Mouse (Mus musculus) CD8-positive naive resting alpha-beta T cell, adult 2 months (primary cell): ENCODE data around the gene Parva.

Experiments
- DNase-seq, 2 experiments: peaks; one replicate each; pipeline ENCODE4 v3.0.0; 2022; ENCODE audit warnings: low read depth in 2 of 2, low spot score in 2 of 2

Gene Parva

DNA sequence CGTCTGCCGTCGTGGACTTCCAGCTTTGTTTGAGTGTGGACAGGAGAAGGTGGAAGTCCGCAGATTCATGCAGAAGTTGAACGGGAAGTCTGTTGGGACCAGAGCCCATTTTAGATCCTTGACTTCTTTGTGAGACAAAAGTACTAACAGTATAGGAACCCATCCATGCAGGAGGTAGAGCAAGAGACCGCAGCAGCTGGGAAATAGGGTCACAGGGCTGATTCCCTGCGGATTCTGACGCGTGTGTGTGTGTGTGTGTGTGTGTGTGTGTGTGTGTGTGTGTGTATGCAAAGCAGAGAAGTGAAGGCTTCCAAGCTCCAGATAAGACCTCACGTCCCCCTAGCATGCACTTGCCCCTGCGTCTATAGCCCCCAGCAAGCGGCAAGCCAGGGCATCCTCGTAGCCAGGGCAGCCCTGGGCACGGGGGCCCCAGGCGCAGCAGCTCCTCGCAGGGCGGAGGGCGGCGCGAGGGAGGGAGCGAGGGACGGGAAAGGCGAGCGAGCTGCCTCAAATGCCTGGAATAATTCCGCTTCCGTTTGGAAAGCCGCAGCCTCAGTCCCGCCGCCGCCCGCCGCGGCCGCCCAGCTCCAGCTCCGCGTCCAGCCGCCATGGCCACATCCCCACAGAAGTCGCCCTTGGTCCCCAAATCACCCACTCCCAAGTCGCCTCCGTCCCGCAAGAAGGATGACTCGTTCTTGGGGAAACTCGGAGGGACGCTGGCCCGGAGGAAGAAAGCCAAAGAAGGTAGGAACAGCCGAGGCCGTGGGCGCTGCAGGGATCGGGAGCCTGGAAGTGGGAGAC lies at the start of gene Parva:
Gene Parva, plus strand, starts transcription at position 149 of the 801 bp plus-strand sequence.
- no peak for DNase-seq

DNA sequence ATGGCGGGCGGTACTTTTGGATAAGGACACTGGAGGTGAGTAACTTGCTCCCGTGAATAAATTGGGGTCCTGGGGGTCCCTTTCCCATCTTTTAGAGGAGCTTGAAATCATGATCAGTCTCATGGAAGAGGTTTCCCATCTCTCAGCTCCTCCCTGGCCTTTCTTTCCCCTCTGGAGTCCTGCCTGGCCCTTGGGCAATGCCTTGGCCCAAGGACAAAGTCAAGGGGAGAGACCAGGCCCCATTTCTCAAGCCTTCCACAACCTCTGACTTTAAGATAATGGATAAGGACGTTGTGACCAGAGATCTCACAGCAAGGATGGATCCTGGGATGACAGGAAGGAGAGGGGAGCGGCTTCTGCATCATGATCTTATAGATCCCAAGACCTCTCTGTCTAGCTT lies 49.2 kb upstream of the Parva start:
- no peak for DNase-seq

DNA sequence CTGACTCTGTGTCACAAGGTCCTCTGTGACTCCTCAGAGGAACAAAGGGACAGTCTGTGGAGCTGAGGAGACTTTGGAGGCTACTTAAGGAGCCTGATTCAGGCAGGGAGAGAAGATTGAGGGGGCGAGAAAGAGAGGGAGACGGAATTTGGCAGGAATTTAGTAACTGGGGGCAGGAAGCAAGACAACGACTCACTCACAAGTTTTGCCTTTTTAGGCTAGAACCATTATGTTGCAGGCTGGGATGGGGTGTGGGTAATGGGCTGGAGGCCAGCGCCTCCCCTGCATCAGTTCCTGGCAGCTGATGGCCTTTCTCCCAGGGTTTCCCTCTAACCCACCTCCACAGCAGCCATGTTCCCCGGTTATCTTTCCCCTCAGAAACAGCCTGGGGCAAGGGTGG lies 48.8 kb upstream of the Parva start:
- DNase-seq, result no peak

DNA sequence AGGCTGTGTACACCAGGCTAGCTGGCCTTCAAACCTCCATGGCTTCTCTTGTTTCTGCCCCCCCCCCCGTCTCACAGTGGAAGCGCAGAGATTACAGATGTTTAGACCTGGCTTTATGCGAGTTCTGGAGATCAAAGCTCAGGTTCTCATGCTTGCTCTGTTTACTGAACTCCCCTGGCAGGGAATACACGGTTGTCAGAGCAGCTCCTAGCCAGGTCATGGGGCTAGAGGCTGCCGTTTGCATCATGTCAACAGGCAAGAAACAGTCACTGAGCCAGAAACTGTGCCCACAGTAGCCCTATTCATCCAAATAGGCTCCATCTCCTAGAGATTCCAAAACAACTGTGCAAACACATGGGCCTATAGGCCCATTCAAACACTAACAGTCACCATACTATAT lies 40.8 kb upstream of the Parva start:
- DNase-seq, result no peak

DNA sequence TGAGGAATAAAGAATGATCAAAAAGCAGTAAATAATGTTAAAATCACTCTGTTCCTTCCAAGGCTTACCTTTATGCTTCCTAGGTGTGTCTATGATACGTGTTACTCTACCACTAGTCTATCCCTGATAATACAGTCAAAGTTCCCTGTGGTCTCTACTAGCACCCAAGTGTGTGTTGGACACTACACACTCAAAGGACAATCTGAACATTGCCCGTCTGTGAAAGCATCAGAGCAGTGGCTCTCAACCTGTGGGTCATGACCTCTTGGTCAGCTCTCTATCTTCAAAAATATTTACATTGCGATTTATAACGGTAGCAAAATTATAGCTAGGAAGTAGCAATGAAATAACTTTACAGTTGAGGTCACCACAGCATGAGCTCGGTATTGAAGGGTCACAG lies 39.4 kb upstream of the Parva start:
- DNase-seq, result no peak

DNA sequence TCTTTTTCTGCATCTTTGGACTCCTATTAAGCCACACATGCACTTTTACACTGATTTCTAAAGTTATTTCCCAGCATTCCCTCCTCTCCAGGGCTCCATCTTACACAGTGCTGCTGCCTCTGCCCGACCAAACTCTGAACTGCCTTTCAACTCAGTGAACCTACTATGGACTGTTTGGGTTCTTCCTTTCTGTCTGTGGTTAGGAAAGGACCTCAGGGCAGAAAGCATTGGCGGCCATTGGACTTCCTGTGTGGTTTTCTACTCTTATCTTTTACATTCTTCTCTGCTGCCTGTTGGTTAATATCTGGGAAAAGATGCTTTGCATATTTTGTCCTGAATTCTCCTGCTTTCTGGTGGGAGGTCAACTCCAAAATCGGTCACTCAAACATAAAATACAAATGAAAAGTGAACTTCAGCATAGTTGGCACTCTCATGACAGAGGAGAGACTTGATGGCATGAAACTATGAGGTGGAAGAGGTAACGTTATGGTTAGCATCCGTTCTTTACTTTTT lies 38.9 kb upstream of the Parva start:
- no peak for DNase-seq

DNA sequence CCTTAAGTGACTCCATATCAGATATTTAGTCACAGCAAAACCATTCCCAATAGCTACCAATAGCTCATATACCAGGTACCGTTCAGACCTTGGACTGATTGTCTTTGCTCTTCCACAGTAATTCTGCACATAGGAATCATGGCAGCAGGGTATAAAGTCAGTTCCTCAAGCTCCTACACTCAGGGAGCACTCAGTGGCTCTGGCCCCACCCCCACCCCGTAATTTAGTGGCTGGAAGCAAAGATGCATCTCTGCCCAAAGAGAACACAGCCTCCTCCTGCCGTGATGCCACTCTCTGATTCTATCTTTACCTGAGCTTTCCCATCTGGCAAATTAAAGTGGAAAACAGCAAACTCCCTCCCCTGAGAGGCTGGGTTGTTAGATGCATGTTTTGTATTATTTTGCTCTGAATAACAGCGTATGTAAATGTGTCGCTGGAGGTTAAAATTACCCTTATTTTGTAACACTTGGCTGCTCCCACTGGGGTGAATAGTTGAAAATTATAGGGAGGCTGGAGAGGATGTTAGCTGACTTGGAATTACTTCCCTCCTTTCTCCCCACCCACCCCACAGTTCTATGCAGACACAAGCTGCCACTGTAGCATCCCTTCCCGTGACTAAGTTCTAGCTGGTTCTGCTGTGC lies 37.6 kb upstream of the Parva start:
- DNase-seq, result no peak

DNA sequence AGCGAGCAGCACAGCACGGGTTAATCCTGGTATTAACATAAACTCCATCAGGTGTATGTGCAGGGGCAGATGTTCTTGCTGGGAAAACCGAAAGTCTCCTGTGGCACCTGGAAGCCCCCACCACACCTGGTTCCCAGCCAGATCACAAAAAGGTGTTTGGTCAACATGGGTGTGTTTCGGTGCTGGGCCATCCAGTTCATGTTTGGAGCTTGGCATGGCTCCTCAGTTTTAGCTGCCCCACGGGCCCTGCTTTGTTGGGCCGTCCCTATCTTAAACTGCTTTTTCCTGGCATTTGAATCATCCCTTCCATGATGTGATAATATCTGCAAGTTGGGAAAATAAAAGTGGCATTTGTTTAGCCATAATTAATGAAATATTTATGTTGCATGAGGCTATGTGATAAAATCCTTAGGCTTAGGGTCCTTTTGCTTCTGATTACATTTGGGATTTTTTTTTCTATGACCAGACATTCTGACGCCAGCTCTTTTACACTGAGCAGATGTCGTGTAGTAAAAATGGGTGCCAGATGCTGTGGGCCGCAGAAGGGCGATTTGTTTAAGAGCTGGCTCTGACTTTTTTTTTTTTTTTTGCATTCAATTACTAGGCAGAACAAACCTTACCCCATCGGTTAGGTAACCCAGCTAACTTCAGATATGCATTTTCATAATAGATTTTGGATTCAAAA lies 36.9 kb upstream of the Parva start:
- DNase-seq, result no peak

DNA sequence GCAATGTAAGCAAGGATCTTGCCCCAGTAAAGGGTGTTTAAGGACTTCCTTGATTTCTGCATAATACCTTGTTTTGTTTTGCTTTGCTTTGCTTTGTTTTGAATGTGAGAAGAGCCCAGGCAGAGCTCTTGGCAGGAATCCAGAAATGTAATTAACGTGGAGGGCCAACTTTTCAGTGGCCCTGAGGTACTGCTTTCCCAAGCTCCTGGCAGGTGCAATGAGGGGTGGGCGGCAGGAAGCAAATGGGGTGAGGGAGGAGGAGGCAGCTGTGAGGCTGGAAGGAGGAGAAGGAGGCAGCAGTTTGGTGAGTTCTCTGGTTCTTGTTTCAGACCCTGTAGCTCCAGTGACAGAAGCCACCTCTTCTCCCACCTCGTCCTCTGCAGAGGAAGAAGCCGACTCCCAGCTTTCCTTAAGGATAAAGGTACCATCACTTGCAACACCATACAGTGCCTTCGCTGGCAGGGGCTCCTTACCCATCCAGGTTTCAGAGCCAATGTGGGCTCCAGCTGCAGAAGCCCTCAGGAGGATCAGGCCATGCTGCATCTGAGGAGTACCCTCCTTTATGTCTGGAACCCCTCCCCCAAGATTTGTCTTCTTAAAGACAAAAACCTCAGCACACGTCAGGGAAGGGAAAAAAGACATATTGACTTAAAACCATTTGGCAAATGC lies 36.2 kb upstream of the Parva start:
- no peak for DNase-seq

DNA sequence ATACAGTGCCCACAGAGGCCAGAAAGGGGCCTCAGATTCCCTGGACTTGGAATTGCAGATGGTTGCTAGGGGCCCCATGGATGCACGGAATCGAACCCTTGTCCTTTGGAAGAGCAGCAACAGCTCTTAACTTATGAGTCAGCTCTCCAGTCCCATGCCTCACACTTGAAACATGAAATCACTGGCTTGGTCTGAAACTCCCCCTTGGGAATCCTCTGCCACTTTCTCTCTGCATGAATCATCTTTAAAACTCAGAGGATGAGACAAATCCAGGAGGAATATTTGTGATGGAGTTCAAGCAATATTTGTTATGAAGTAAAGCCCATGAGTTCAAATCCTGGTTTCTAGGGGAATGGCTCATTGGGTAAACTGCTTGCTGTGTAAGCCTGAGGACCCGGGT lies 29.5 kb upstream of the Parva start:
- no peak for DNase-seq

DNA sequence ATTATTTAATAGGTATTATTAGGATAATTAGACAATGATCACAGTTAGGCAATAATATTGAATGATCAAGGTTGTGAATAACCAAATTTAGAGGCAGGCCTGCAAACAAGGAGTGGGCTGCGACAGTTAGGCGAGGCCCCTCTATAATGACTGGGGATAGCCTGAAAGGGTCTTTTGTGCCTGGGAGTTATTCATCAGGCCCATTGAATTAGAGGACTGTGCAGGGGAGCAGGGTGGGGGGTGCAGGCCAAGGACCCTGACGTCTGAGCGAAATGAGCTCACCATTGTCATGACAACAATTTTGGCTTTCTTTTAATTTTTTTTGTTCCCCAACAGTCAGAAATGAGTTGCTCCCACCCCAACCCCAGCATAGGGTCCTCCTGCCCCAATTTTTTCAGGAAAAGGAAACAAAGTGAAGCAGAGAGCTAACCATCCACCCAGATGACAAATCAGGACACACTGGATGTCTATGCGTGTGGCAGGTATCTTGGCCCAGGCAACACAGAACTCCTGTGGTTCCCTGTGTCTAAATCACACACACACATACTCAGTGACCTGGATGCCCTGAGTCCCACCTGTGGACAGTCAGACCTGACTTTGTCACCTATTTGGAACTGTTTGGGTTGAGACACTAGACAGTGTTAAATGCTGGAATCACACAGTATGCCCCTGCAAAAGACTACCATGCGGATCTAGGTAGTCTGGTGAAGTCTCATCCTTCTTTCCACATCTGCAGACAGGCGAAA lies 27.7 kb upstream of the Parva start:
- no peak for DNase-seq

DNA sequence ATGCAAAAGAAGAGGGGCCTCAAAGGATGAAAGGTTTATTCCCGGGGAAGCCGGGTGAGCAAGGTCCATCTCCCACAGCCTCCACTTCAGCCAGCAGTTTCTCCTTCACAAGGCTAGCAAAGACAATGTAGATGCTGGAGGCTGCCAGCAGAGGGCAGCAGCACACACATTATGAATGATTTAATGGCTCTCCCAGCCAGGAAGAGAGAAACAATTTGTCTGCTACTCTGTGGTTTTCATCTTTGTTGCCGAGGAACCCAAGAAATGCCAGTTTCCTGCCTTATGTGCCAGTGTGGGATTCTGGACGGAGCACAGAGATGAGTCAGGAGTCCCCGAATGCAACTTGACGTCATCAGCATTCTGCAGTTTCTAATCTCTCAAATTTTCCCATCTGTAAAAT lies 27.1 kb upstream of the Parva start:
- DNase-seq, result peak in 1 of 2 experiments; percentile 2

DNA sequence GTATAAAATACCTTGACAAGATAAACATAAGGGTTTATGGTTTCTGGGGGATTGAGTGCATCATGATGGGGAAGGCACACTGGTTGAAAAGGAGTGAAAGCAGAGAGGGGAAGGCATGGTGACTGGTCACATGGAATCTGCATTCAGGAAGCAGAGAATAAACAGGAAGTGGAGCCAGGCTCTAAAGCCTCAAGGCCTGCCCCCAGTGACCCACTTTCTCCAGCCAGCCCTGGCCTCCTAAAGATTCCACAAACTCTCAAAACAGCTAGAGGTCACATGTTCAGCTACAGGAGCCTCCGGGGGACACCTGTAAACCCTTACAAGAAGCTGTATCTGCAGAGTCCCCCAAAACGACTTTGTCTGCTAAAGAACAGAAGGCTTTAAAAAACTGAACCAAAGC lies 22.2 kb upstream of the Parva start:
- no peak for DNase-seq

DNA sequence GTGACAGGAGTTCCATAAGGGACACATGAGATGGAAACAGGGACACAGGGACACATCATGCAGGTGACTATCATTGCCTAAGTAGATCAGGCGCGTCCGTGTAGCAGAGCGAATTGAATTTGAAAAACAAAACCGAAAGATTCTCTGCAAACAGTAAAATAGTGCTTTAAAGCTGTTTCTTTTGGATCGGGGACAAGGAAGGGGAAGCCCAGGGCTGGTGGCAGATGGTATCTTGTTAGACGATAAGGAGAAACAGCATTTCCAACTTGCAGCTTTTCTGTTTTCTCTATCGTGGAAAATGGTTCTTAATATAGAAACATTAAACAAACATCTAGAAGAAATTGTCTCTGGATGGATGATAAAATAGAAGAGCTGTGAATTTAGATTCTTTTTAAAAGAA lies 21.7 kb upstream of the Parva start:
- DNase-seq, result no peak

DNA sequence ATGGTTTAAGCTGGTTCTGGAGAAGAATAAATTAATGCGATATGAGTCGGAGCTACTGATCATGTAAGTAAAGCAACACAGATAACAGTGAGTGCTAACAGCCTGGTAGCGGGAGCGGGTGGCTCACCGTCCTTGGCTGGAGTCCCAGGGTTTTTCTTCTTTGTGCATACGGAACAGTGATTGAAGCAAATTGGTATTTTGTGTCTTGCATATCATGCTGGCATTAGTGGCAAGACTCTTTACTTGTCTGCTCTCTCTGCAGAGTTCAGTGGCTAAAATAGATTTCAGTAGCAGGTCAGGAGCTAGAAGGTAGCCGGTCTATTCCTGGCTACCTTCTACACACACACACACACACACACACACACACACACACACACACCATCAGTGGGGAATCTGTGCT lies 19.7 kb upstream of the Parva start:
- DNase-seq, result no peak

DNA sequence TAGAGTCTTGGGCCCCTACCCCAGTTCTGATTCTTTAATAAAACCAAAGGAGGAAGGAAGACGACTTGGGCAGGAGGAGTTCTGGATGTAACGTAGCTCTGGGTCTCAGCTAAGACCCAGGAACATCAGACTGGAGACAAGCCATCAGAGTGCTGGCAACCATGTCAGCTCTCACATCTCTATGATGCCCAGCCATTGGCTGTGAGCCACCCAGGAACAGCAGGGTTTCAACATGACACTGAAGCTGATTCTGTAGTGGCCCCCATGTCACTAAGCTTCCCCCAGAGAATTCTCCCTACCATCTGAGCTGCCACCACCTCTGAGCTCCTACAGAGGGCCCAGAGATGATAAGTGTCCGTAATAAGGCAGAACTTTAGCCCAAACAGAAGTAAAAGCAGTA lies 17.3 kb upstream of the Parva start:
- DNase-seq, result no peak

DNA sequence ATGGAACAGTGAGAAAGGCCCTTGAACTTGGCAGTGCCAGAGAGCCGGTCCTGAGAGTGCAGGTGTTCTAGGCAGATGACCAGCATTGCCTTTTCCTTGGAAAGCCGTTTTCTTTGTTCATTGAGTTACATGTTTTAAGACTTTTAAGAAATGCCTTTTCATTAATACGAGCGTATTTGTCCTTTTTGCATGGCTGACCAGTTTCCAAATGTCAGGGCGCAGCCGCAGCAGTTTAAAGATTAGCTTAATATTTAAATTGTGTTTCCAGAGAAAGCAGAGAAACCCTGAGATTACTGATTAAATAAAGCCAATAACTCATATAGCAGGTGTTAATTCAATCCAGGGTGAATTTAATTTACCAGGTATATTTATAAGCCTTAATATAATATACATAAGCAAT lies 14.0 kb upstream of the Parva start:
- DNase-seq, result no peak

DNA sequence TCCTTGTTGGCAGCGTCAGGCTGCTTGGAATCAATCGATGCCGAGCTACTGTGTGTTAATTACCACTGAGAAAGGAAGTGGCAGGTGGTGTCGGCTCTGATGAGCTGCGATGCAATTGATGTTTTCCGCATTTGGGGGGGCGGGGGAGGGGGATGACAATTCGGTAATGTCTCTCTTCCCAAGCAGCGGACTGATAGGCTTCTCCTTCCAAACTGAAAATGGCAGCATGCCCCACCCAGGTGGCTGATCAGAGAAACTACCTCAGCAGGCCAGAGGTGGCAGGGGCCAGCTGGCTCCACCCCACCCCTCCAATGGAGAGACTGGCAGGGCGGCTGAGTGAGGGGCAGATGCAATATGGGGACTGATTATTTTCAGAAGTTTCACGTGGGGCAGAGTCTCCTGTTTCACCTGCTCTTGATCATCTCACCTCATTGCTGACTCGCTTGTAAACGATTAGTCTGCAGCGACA lies 11.2 kb upstream of the Parva start:
- no peak for DNase-seq

DNA sequence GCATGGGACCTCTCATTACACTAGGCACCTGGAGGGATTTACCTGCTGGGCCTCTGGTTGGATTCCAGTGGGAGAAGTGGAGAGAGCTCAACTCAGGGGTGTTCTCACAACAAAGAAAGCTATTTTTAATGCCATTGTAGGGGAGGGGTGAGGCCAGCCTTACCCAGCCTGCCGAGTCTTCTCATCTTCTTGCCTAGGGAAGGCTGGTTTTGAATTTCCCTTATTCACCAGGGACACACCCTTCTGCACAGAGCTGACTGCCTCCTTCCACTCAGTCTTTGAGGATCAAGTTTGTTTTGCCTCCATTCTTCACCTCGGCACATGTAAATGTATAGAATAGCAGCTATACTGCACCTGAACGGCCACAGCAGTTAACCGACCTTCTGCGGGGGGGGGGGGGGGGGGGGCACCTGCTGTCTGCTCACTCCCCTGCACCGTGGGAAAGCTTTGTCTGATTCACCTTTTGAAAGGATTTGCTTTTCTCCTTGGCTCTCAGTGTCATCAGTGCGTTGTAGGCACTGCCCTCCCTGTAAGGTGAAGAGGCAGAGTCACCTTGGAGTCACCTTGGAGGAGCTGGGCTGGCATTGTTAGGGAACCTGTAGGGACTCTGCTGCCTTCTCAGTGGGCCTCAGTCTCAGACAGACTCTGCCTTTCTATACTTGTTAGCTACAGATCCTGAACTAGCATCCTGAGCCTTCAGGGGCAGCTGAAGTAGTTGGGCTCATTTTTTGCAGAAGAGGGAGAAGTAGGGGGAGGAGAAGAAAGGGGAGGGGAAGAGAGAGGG lies 10.4 kb upstream of the Parva start:
- no peak for DNase-seq

DNA sequence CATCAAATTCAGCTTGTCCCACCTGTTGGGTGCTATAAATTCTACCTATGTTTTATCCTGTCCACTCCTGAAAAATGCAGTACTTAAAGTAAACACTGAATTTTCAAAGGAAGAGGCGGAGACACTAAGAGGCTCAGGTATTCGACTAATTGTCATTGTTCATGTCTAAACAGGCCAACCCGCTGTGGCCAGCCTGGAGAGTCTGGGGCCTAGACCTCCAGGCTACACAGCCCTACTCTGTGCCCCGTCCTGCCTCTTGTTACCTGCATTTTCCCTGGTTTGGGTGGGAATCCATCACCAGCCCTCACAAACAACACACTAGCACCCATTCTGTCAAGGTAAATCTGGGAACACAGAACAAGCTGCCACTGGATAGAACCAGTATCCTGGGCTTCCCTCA lies 9.7 kb upstream of the Parva start:
- DNase-seq, result no peak
